Mouse (Mus musculus) cerebellum, adult 2 months (tissue): ENCODE data around the gene 1700030K09Rik.

Experiments
- CTCF ChIP-seq: fragments of 200-500 bp; IDR thresholded peaks from 2 replicates; pipeline ENCODE4 v1.5.1; 2011; ENCODE audit warnings: low read depth, mild to moderate bottlenecking, control low read depth, low read length, moderate library complexity, borderline replicate concordance; ENCODE audit not compliant: insufficient read depth
- POLR2A ChIP-seq: fragments of 200-500 bp; IDR thresholded peaks from 2 replicates; pipeline ENCODE4 v1.6.1; 2011; ENCODE audit warnings: low read length, control low read depth, borderline replicate concordance; ENCODE audit not compliant: insufficient read depth

- TF ChIP-seq CTCF (no peak), POLR2A (no peak)
Observed at GRCm38 (mm10) chr8:72499521-72500284, 56.0 kb downstream of the 1700030K09Rik start.
